Mouse (Mus musculus) testis, adult 2 months (tissue): Measurements from ENCODE around the gene Aurkc. TPM values are rescaled to one million over a fixed set of nuclear protein-coding genes. Genes with fewer than 3 reads are reported as not detected.

ENCODE experiments used
- polyA plus RNA-seq: library from polyadenylated mRNA; depleted of rRNA; stranded (reverse); fragments of >200 nt; gene quantifications from 2 replicates; pipeline ENCODE4 v1.2.3, GENCODE M21; 2012; rRNA removed

The Aurkc gene
- polyA plus RNA-seq, 1 experiment: 12.8 TPM

Other genes starting within 250 kb of the Aurkc start
- gene Zfp954, start 126.2 kb downstream of the Aurkc start, polyA plus RNA-seq: 1.4 TPM in 2 replicates
- gene Zfp773, start 141.5 kb downstream of the Aurkc start, polyA plus RNA-seq: 0.06 and 0.10 TPM in 2 replicates
- 0.06 and 0.15 TPM in 2 replicates for gene Zfp418, start 176.0 kb downstream of the Aurkc start, polyA plus RNA-seq
- gene Zfp772, start 214.7 kb downstream of the Aurkc start, polyA plus RNA-seq: 0.75 and 1.2 TPM in 2 replicates